8 mouse cellular contexts compared by ENCODE assay signal in the genomic region with DNA sequence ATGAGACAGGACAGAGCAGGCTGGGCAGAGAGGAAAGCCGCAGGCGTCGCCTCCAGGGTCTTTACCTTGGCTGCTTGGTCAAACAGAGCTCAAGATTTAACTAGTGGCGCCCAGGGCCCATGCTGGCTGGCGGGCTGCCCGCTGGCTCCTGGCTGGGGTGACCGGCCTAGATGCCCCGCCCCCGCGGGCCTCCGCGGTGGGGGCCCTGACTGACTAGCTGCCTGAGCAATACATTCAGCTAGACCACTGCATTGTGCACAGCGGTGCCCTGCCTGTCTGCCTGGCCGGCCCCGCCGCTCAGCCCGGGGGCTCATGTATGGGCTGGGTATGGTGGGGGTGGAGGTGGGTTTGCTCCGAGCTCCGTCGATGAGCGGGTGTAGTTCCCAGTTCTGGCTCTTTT. TPM values are rescaled to one million over a fixed set of nuclear protein-coding genes. Genes with fewer than 3 reads are reported as not detected.
DNase-seq lines count a peak whose midpoint lies in the region; ATAC-seq and TF ChIP-seq lines count a peak whose summit lies in the region.

No protein-coding gene starts in this region.

- H3K9ac ChIP-seq in kidney, embryonic 15.5 days, result no peak overlapping the region

- no peak overlapping the region for H3K27ac ChIP-seq in kidney, embryonic 15.5 days
- no peak overlapping the region for H3K27ac ChIP-seq in left cerebral cortex, adult 2 months

- no peak for TF ChIP-seq CTCF in left cerebral cortex, adult 2 months (IDR thresholded peaks at IDR 0.05)

- ATAC-seq in kidney, embryonic 15.5 days (replicated peaks; ENCODE audit: low FRiP score), result no peak
- no peak for ATAC-seq in monocyte, adult 5-6 weeks (replicated peaks; ENCODE audit: insufficient number of reproducible peaks, low FRiP score, low TSS enrichment, poor library complexity, severe bottlenecking)

- H3K4me3 ChIP-seq in kidney, embryonic 15.5 days (replicated peaks), result no peak overlapping the region
- H3K4me3 ChIP-seq in left cerebral cortex, adult 2 months, result no peak overlapping the region

- H3K4me1 ChIP-seq in kidney, embryonic 15.5 days, result peaks cover 34% of the 10 kb centered on the region

- intact Hi-C loops in left cerebral cortex, adult 2 months (cut with DNase I), result no loop called here

- H3K4me2 ChIP-seq in kidney, embryonic 15.5 days, result no peak overlapping the region

- peak; percentile 56 for DNase-seq in adrenal gland, adult 2 months
- DNase-seq in adrenal gland, adult 8-10 months, result no peak
- DNase-seq in kidney, adult 18-20 months, result peak; percentile 46
- peak; percentile 34 for DNase-seq in 3134 (ENCODE audit: extremely low read depth, insufficient read length, low spot score)
- peak; percentile 55 for DNase-seq in kidney, postnatal 14 days
- DNase-seq in left cerebral cortex, adult 2 months (ENCODE audit: extremely low spot score in 1 of 2, low spot score in 2 of 2), result no peak

- no peaks in the 10 kb centered on the region for H3K9me3 ChIP-seq in kidney, embryonic 15.5 days (replicated peaks)

- no peaks in the 10 kb centered on the region for H3K27me3 ChIP-seq in kidney, embryonic 15.5 days

- 85% methylated on average over 21 of the region's 21 CpGs for WGBS in kidney, embryonic 15.5 days

- peaks cover 95% of the 10 kb centered on the region for H3K36me3 ChIP-seq in kidney, embryonic 15.5 days

RNA-seq across cellular contexts. Expression of a gene that starts 6.2 kb away (rescaled TPM):
- total RNA-seq in adrenal gland, adult 2 months (2021), result 100 to 1,000 TPM; 135 to 172 TPM
- 138 and 150 TPM in 2 replicates for polyA plus RNA-seq in adrenal gland, adult 2 months (2012; rRNA removed)
- total RNA-seq in adrenal gland, adult 8-10 months (2022), result 100 to 1,000 TPM; 145 to 244 (median 187) TPM
- 141 and 158 TPM in 2 replicates for polyA plus RNA-seq in kidney, embryonic 15.5 days (2015; fragmentation: Nextera tagmentation; extraction: Ambion mirVana)
- 250 to 289 TPM (median 261 TPM) in 3 replicates for total RNA-seq in monocyte, adult 5-6 weeks (2017)
- 100 to 1,000 TPM; 202 to 221 TPM for total RNA-seq in left cerebral cortex, adult 2 months (2021)

RNA-seq across cellular contexts. Expression of a gene that starts 6.8 kb away (rescaled TPM):
- 10 to 100 TPM in 1 of 2 experiments, 1 to 10 TPM in 1; 9.6 to 15.3 TPM for total RNA-seq in adrenal gland, adult 2 months (2021)
- polyA plus RNA-seq in adrenal gland, adult 2 months (2012; rRNA removed), result 29.8 and 37.9 TPM in 2 replicates
- total RNA-seq in adrenal gland, adult 8-10 months (2022), result 10 to 100 TPM; 13.0 to 16.4 (median 15.8) TPM
- 5.9 and 7.3 TPM in 2 replicates for polyA plus RNA-seq in kidney, embryonic 15.5 days (2015; fragmentation: Nextera tagmentation; extraction: Ambion mirVana)
- 0.64 to 3.0 TPM (median 1.2 TPM) in 3 replicates for total RNA-seq in monocyte, adult 5-6 weeks (2017)
- 10 to 100 TPM; 11.6 to 14.4 TPM for total RNA-seq in left cerebral cortex, adult 2 months (2021)

RNA-seq across cellular contexts. Expression of a gene that starts 13.0 kb away (rescaled TPM):
- total RNA-seq in adrenal gland, adult 2 months (2021), result 10 to 100 TPM; 28.3 to 41.4 TPM
- 108 TPM in 2 replicates for polyA plus RNA-seq in adrenal gland, adult 2 months (2012; rRNA removed)
- 10 to 100 TPM; 35.7 to 54.9 (median 48.5) TPM for total RNA-seq in adrenal gland, adult 8-10 months (2022)
- polyA plus RNA-seq in kidney, embryonic 15.5 days (2015; fragmentation: Nextera tagmentation; extraction: Ambion mirVana), result 77.9 and 87.5 TPM in 2 replicates
- 2.7 to 4.0 TPM (median 3.2 TPM) in 3 replicates for total RNA-seq in monocyte, adult 5-6 weeks (2017)
- 1 to 10 TPM; 4.5 to 6.5 TPM for total RNA-seq in left cerebral cortex, adult 2 months (2021)

RNA-seq across cellular contexts. Expression of a gene that starts 13.9 kb away (rescaled TPM):
- total RNA-seq in adrenal gland, adult 2 months (2021), result 10 to 100 TPM in 1 of 2 experiments, 1 to 10 TPM in 1; 5.8 to 12.0 TPM
- polyA plus RNA-seq in adrenal gland, adult 2 months (2012; rRNA removed), result 11.0 and 18.0 TPM in 2 replicates
- 10 to 100 TPM; 11.5 to 22.5 (median 16.8) TPM for total RNA-seq in adrenal gland, adult 8-10 months (2022)
- 2.7 and 3.6 TPM in 2 replicates for polyA plus RNA-seq in kidney, embryonic 15.5 days (2015; fragmentation: Nextera tagmentation; extraction: Ambion mirVana)
- 0.57 to 1.2 TPM in 2 of 3 replicates, not detected in the other for total RNA-seq in monocyte, adult 5-6 weeks (2017)
- total RNA-seq in left cerebral cortex, adult 2 months (2021), result 10 to 100 TPM; 53.8 to 62.9 TPM

RNA-seq across cellular contexts. Expression of a gene that starts 32.1 kb away (rescaled TPM):
- 10 to 100 TPM in 1 of 2 experiments, 1 to 10 TPM in 1; 7.3 to 12.4 TPM for total RNA-seq in adrenal gland, adult 2 months (2021)
- polyA plus RNA-seq in adrenal gland, adult 2 months (2012; rRNA removed), result 30.4 and 33.0 TPM in 2 replicates
- 10 to 100 TPM; 10.2 to 22.1 (median 16.6) TPM for total RNA-seq in adrenal gland, adult 8-10 months (2022)
- polyA plus RNA-seq in kidney, embryonic 15.5 days (2015; fragmentation: Nextera tagmentation; extraction: Ambion mirVana), result 14.2 and 16.0 TPM in 2 replicates
- total RNA-seq in monocyte, adult 5-6 weeks (2017), result 24.2 to 30.4 TPM (median 25.2 TPM) in 3 replicates
- total RNA-seq in left cerebral cortex, adult 2 months (2021), result 10 to 100 TPM; 22.8 to 25.1 TPM

Comparison
In these comparisons a context has a peak if more than half of its experiments do, and no peak if none do; other contexts are left out.
1. DNase-seq: peak in adrenal gland, adult 2 months (single experiment), kidney, adult 18-20 months (single experiment), 3134 (single experiment) and kidney, postnatal 14 days (single experiment); none in adrenal gland, adult 8-10 months (single experiment) and left cerebral cortex, adult 2 months (0 of 2).